Mouse (Mus musculus) ES-Bruce4 (cell line): Measurements from ENCODE around the gene Trub1. TPM values are rescaled to one million over a fixed set of nuclear protein-coding genes. Genes with fewer than 3 reads are reported as not detected.

ENCODE experiments used
- H3K27ac ChIP-seq: 2 replicates; pipeline ENCODE4 v1.5.1; 2012; ENCODE audit warnings: low read length, inconsistent platforms; ENCODE audit not compliant: insufficient read depth
- H3K27me3 ChIP-seq: 2 replicates; pipeline ENCODE4 v1.6.1; 2012; ENCODE audit warnings: mild to moderate bottlenecking, low read length, inconsistent platforms; ENCODE audit not compliant: control insufficient read depth, poor library complexity, insufficient read depth, severe bottlenecking
- H3K36me3 ChIP-seq: 2 replicates; pipeline ENCODE4 v1.6.1; 2012; ENCODE audit warnings: inconsistent platforms, mild to moderate bottlenecking, low read length, moderate library complexity; ENCODE audit not compliant: control insufficient read depth, poor library complexity, insufficient read depth, severe bottlenecking
- H3K4me1 ChIP-seq: one replicate; pipeline ENCODE4 v1.8.1; 2011; ENCODE audit warnings: low read length; ENCODE audit not compliant: control insufficient read depth, insufficient read depth
- H3K4me3 ChIP-seq: 2 replicates; pipeline ENCODE4 v1.5.1; 2011; ENCODE audit warnings: low read depth, mild to moderate bottlenecking, low read length
- H3K9ac ChIP-seq: 2 replicates; pipeline ENCODE4 v1.6.1; 2012; ENCODE audit warnings: low read depth, mild to moderate bottlenecking, inconsistent platforms; ENCODE audit not compliant: poor library complexity, severe bottlenecking
- H3K9me3 ChIP-seq: replicated peaks from 2 replicates; pipeline ENCODE4 v1.6.1; 2012; ENCODE audit warnings: mild to moderate bottlenecking, low read length, inconsistent platforms; ENCODE audit not compliant: control insufficient read depth, poor library complexity, insufficient read depth, severe bottlenecking
- CTCF ChIP-seq: IDR thresholded peaks from one replicate; pipeline ENCODE4 v1.8.1; 2011; ENCODE audit warnings: low read depth, low read length
- EP300 ChIP-seq: IDR thresholded peaks from 2 replicates; pipeline ENCODE4 v1.6.1; 2011; ENCODE audit warnings: low read depth, low read length; ENCODE audit not compliant: insufficient read depth
- POLR2A ChIP-seq: IDR thresholded peaks from one replicate; pipeline ENCODE4 v1.8.1; 2011; ENCODE audit warnings: low read length; ENCODE audit not compliant: insufficient read depth
- polyA plus RNA-seq: library from polyadenylated mRNA; stranded (reverse); fragments of >200 nt; gene quantifications from 2 replicates; pipeline ENCODE4 v1.2.4, GENCODE M21; 2011; ENCODE audit warnings: low read depth; ENCODE audit not compliant: missing spikeins, insufficient read depth, insufficient read length

Gene Trub1
- polyA plus RNA-seq, 1 experiment, result 42.4 TPM

DNA sequence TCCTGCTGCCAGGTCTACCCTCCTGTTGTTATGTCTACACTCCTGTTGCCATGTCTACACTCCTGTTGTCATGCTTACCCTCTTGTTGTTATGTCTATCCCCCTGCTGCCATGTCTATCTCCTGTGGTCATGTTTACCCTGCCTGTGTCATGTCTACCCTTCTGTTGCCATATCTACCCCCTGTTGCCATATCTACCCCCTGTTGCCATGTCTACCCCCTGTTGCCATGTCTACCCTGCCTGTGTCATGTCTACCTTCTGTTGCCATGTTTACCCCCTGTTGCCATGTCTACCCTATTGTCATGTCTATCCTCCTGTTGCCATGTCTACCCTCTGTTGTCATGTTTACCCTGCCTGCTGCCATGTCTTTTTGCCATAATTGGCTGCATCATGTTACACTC is 69.0 kb downstream of the Trub1 start:
- Histone ChIP-seq H3K9ac (no peak overlapping the region), H3K27ac (no peak overlapping the region), H3K4me1 (no peaks in the 10 kb centered on the region), H3K36me3 (no peaks in the 10 kb centered on the region), H3K4me3 (no peak overlapping the region), H3K27me3 (no peaks in the 10 kb centered on the region), H3K9me3 (no peaks in the 10 kb centered on the region)
- TF ChIP-seq POLR2A (no peak), CTCF (no peak), EP300 (no peak)

GRCm38 (mm10) chr19:57523363-57523762 is 70.7 kb downstream of the Trub1 start:
- H3K4me3 ChIP-seq, result no peak overlapping the region
- no peaks in the 10 kb centered on the region for H3K36me3 ChIP-seq
- H3K9me3 ChIP-seq, result no peaks in the 10 kb centered on the region
- H3K4me1 ChIP-seq, result no peaks in the 10 kb centered on the region
- H3K9ac ChIP-seq, result no peak overlapping the region
- no peaks in the 10 kb centered on the region for H3K27me3 ChIP-seq
- H3K27ac ChIP-seq, result no peak overlapping the region
- no peak for TF ChIP-seq POLR2A
- no peak for TF ChIP-seq EP300
- TF ChIP-seq CTCF, result no peak

DNA sequence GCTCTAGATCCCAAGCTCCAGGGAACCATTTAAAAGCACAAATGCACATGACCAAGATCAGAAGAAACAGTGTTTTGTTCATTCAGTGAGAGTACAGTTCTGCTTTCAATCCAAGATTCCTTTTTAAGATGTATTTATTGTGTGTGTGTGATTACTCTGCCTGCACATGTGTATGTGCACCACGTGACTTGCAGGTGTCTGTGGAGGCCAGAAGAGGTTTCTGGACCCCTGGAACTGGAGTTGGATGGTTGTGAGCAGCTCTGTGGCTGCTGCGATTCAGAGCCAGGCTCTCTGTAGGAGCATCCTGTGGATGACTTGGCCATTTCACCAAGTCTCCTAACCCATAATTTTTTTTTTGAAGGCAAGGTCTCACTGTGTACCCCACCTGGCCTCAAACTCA is 73.0 kb downstream of the Trub1 start:
- Histone ChIP-seq H3K27me3 (no peaks in the 10 kb centered on the region), H3K4me3 (no peak overlapping the region), H3K4me1 (no peaks in the 10 kb centered on the region), H3K9ac (no peak overlapping the region), H3K36me3 (no peaks in the 10 kb centered on the region), H3K27ac (no peak overlapping the region), H3K9me3 (no peaks in the 10 kb centered on the region)
- TF ChIP-seq CTCF, result no peak
- no peak for TF ChIP-seq POLR2A
- TF ChIP-seq EP300, result no peak

DNA sequence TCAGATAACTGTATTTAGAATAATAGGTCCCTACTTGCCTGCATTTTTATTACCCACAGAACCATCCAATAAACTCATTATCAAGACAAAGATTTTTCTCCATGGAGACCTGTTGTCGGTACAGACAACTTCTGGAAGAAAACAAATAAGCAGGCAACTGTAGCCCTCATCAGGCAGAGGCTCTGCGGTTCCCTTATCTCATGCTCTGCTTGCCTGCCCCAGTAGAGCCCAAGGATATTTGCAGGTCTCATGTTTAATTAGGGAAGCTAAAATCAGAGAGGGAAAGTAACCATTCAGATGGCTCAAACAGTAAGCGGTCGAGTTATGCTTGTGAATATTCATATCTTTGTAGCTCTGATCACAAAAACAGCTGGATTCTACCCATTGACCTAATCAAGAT is 77.5 kb downstream of the Trub1 start:
- H3K36me3 ChIP-seq, result no peaks in the 10 kb centered on the region
- H3K4me3 ChIP-seq, result no peak overlapping the region
- H3K4me1 ChIP-seq, result no peaks in the 10 kb centered on the region
- no peak overlapping the region for H3K9ac ChIP-seq
- no peak overlapping the region for H3K27ac ChIP-seq
- no peaks in the 10 kb centered on the region for H3K27me3 ChIP-seq
- H3K9me3 ChIP-seq, result no peaks in the 10 kb centered on the region
- TF ChIP-seq POLR2A (no peak), EP300 (no peak), CTCF (no peak)

- H3K9me3 ChIP-seq, result no peaks in the 10 kb centered on the region
- H3K4me1 ChIP-seq, result no peaks in the 10 kb centered on the region
- no peaks in the 10 kb centered on the region for H3K36me3 ChIP-seq
- no peak overlapping the region for H3K9ac ChIP-seq
- no peaks in the 10 kb centered on the region for H3K27me3 ChIP-seq
- no peak overlapping the region for H3K4me3 ChIP-seq
- TF ChIP-seq POLR2A (no peak), CTCF (no peak), EP300 (no peak)
- H3K27ac ChIP-seq, result no peak overlapping the region
Observed at GRCm38 (mm10) chr19:57534262-57534661, 81.5 kb downstream of the Trub1 start.

DNA sequence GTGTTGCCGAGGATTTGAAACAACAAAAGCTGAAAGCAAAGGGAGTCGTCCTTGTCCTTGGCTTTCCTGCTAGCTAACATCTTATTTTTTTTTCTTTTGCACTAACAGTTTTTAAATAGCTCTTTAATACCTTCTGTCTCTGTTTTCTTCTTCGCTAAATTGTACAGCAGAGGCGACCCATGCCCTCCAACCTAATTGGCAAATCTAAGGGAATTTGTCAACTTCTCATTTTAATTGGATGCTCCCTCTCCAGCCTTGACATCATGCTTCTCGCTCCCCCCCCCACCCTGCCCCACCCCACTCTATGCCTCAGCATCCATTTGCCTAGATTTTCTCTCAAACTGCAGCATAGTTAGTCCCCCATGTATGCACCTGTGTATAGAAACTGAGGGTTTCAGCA is 83.8 kb downstream of the Trub1 start:
- H3K4me1 ChIP-seq, result no peaks in the 10 kb centered on the region
- H3K9ac ChIP-seq, result no peak overlapping the region
- H3K4me3 ChIP-seq, result no peak overlapping the region
- H3K27me3 ChIP-seq, result no peaks in the 10 kb centered on the region
- no peak overlapping the region for H3K27ac ChIP-seq
- TF ChIP-seq CTCF (no peak), POLR2A (no peak), EP300 (no peak)
- no peaks in the 10 kb centered on the region for H3K36me3 ChIP-seq
- H3K9me3 ChIP-seq, result no peaks in the 10 kb centered on the region
